Mouse (Mus musculus) midbrain, embryonic 13.5 days (tissue): ENCODE results near the gene Adh7. TPM values are rescaled to one million over a fixed set of nuclear protein-coding genes. Genes with fewer than 3 reads are reported as not detected.

Source experiments
- ATAC-seq: fragments of 200-750 bp; cut with Nextera tagmentation; 2 replicates; pipeline ENCODE4 v1.8.0; 2017; ENCODE audit warnings: mild to moderate bottlenecking, moderate TSS enrichment, moderate library complexity
- H3K27ac ChIP-seq: fragments of 300-500 bp; sonication (generic); 2 replicates; pipeline ENCODE4 v1.5.1; 2015; ENCODE audit warnings: inconsistent platforms, mild to moderate bottlenecking, moderate library complexity
- H3K27me3 ChIP-seq: fragments of 300-500 bp; sonication (generic); 2 replicates; pipeline ENCODE4 v1.6.1; 2015; ENCODE audit warnings: mild to moderate bottlenecking, inconsistent platforms
- H3K36me3 ChIP-seq: fragments of 300-500 bp; sonication (generic); 2 replicates; pipeline ENCODE4 v1.6.1; 2015; ENCODE audit warnings: mild to moderate bottlenecking, inconsistent platforms
- H3K4me1 ChIP-seq: fragments of 300-500 bp; sonication (generic); replicated peaks from 2 replicates; pipeline ENCODE4 v1.6.1; 2015; ENCODE audit warnings: inconsistent platforms
- H3K4me2 ChIP-seq: fragments of 300-500 bp; sonication (generic); replicated peaks from 2 replicates; pipeline ENCODE4 v1.6.1; 2015; ENCODE audit warnings: moderate library complexity, mild to moderate bottlenecking, inconsistent platforms
- H3K4me3 ChIP-seq: fragments of 300-500 bp; sonication (generic); replicated peaks from 2 replicates; pipeline ENCODE4 v1.5.1; 2015; ENCODE audit warnings: mild to moderate bottlenecking, inconsistent platforms
- H3K9ac ChIP-seq: fragments of 300-500 bp; sonication (generic); replicated peaks from 2 replicates; pipeline ENCODE4 v1.6.1; 2015; ENCODE audit warnings: mild to moderate bottlenecking, inconsistent platforms
- H3K9me3 ChIP-seq: fragments of 300-500 bp; sonication (generic); 2 replicates; pipeline ENCODE4 v1.6.1; 2016; ENCODE audit warnings: mild to moderate bottlenecking, inconsistent platforms
- WGBS: fragments of 180-500 bp; shearing (Covaris S2); methylation state at CpG from one replicate; pipeline ENCODE4 v1.1.7; 2015; 5-methylcytosine and 5-hydroxymethylcytosine counted together
- polyA plus RNA-seq: library from polyadenylated mRNA; unstranded; fragments of >200 nt; fragmentation: Nextera tagmentation; extraction: Ambion mirVana; gene quantifications from 2 replicates; pipeline ENCODE4 v1.2.1, GENCODE M21; 2015

Adh7 gene
- polyA plus RNA-seq, 1 experiment from 2014 or later, result 0.66 TPM

DNA sequence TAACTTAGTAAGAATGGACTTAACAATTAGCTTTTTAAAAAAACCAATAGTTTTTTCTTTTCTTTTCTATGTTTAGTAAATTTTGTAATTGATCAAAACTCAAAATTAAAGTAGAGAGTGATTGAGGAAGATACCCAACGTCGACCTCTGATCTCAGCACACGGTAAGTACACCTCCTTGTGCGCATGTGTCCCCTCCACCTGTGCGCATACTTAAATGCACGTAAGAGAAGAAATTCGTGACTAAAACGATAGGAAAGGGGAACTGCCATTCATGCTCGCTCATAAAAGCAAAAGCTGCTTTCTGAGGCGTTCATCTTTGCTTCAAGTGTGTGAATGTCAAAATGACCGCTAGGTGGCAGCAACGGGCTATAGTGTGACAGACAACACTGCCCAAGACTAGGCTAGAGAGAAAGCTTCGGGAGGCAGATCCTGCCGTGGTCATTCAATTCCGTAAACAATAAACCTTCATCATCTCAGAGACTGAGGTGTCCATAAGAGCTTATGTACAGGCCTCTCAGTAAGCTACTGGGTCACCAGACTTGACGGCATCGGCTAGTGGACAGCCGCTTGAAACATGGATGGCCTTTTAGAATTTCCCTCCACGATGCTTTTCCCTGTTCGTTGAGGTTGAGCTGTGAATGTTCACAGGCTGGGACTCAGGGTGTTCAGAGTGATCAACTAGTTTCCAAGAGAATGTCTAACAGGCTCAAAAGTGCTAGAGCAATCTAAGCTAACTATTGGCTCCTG, 19.4 kb upstream of the Adh7 start:
- Histone ChIP-seq H3K27ac (no peak overlapping the region), H3K4me2 (peak overlapping the region; percentile 52), H3K4me3 (peak overlapping the region; percentile 23), H3K36me3 (no peaks in the 10 kb centered on the region), H3K9me3 (no peaks in the 10 kb centered on the region), H3K9ac (peak overlapping the region; percentile 65), H3K4me1 (no peaks in the 10 kb centered on the region; the same call in 1 of the 2 replicates), H3K27me3 (no peaks in the 10 kb centered on the region)
- WGBS, result 28% methylated on average over 20 of the region's 20 CpGs
- peak; percentile 97 for ATAC-seq

DNA sequence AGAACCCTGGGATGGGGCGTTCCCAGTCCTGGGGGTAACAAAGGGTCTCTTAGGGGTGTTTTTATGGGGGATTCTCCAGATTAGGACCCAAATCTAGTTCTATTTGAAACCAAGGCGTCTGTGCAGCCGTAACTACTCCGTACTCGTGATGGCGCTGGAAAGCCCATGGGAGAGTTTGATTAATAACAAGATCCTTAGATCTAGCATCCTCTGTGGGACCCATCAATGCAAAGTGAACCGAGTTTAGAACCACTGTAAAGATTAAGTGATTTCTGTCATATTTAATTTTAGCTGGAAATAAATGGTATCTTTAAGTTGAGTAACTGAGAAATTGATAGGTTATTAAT, 18.9 kb upstream of the Adh7 start:
- ATAC-seq, result 0 out of 2 replicates have a peak, but pooled peaks have one; percentile 26
- H3K36me3 ChIP-seq, result no peaks in the 10 kb centered on the region
- no peak overlapping the region; the same call in 1 of the 2 replicates for H3K9ac ChIP-seq
- peak overlapping the region; percentile 52 for H3K4me2 ChIP-seq
- no peaks in the 10 kb centered on the region for H3K9me3 ChIP-seq
- no peak overlapping the region for H3K27ac ChIP-seq
- no peaks in the 10 kb centered on the region; the same call in 1 of the 2 replicates for H3K4me1 ChIP-seq
- WGBS, result 67% methylated on average over 7 of the region's 7 CpGs
- H3K4me3 ChIP-seq, result 0 out of 2 replicates have a peak overlapping the region, but pooled peaks have one; percentile 23
- no peaks in the 10 kb centered on the region for H3K27me3 ChIP-seq

DNA sequence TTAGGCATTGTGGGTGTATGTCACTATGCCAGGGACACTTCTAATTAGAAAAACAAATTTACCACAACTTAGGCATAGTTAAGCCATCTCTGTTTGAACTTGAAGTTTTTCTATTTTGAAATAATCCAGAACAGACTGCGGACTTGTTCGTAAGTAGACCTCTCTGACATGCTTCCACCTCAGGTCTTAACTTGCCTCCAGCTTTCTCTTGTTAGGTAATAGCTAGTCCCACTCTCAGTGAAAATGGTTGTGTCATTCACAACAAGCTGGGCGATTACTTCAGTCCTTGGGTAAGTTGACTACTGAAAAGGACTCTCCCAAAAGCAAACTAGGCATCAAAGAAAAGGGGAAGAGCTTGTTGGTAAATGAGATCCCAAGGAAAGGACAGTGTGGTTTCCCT, 8.7 kb upstream of the Adh7 start:
- Histone ChIP-seq H3K4me1 (no peaks in the 10 kb centered on the region), H3K4me2 (no peak overlapping the region), H3K9ac (no peak overlapping the region), H3K36me3 (no peaks in the 10 kb centered on the region), H3K9me3 (no peaks in the 10 kb centered on the region), H3K27me3 (no peaks in the 10 kb centered on the region), H3K4me3 (no peak overlapping the region), H3K27ac (no peak overlapping the region)
- ATAC-seq, result no peak
- 90% methylated on average over 3 of the region's 3 CpGs for WGBS

DNA sequence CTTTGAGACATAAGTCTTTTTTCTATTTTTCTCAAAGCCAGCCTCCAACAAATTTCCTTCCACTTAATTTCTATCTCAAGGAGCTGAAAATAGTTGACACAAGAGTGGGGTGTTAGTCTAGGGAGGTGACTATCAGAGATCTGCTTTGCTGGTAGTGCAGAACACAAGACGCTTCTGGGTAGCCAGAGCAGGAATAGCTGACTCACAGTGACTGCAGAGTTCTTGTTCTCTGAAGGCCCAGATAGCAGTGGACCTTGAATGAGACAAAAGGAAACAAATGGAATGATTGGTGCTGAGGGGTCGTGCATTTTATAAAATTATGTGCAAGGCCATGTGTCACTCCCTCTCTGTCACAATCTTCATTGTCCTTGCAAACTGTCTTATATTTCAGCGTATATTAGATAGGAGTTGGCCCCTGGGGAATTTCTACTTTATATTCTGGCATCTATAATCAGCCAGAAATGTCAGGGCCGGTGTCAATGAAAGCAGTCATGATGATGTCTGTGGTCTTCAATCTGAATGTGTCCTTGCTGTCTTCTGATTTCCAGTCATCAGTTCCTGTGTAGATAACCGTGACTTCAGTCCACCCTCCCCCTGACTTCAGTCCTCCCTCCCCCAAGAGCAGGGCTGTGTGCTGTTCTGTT, 7.0 kb upstream of the Adh7 start:
- WGBS, result 78% methylated on average over 5 of the region's 5 CpGs

DNA sequence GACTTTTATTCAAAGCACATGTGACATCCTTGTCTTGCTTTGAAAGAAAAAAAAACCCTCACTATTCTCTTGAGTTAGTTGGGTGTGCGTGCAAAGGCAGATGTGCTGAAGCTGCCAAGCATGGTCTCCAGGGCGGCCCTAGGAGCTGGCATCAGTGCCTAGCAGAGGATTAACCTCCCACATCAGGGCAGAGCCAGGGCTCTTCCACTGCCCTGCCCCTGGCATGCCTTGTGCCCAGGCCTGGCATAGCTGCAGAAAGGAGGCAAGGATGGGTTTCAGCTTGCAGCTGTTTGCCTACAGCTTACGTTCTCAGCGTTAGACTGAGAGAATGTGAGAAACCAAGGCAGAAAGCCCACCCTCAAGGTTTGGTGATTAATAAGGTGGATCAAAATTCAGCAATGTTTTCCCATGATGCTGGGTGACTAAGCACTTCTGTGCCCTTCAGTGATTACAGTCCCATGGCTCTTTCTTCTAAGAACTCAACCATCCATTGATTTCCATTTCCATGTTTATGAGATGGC, 5.1 kb upstream of the Adh7 start:
- ATAC-seq, result no peak
- H3K4me3 ChIP-seq, result no peak overlapping the region
- no peaks in the 10 kb centered on the region for H3K9me3 ChIP-seq
- H3K4me1 ChIP-seq, result peaks cover 5% of the 10 kb centered on the region
- no peaks in the 10 kb centered on the region for H3K36me3 ChIP-seq
- no peaks in the 10 kb centered on the region for H3K27me3 ChIP-seq
- 94% methylated on average over 4 of the region's 4 CpGs for WGBS
- no peak overlapping the region for H3K9ac ChIP-seq
- H3K27ac ChIP-seq, result no peak overlapping the region
- no peak overlapping the region for H3K4me2 ChIP-seq

More for the DNA sequence above, 7.0 kb upstream of the Adh7 start:
- no peak for ATAC-seq
- Histone ChIP-seq H3K9ac (no peak overlapping the region), H3K4me3 (no peak overlapping the region), H3K9me3 (no peaks in the 10 kb centered on the region), H3K4me1 (peaks cover 3% of the 10 kb centered on the region), H3K36me3 (no peaks in the 10 kb centered on the region), H3K27ac (no peak overlapping the region), H3K27me3 (no peaks in the 10 kb centered on the region), H3K4me2 (no peak overlapping the region)

DNA sequence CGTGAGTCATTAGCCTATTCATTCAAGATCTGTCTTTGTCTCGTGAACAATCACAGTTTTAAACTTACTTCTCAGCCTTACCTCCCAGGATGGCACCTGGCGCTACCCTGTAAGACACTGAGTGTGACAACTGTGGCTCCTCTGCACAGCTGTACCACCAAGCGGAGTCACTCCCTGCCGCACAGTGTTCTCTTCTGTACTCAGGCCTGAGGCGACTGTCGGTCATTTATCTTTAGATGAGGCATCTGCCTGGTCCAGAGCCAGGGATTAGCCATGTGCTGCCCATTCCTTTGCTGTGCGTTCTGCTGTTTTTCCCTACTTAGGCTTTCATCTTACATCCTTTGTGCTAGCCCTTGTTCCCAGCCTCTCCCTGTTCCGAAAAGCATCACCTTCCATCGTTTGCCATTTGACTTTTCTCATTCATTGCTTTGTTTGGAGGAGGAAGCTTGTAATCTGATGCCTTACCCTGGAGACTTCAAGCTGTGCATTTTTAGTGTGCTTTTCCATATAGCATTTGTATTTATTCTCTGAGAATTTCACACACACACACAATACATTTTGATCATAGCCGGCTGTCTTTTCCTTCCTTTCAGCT, 2.1 kb upstream of the Adh7 start:
- Histone ChIP-seq H3K4me2 (peak overlapping the region; percentile 9; the same call in 1 of the 2 replicates), H3K27me3 (no peaks in the 10 kb centered on the region), H3K9me3 (no peaks in the 10 kb centered on the region), H3K9ac (no peak overlapping the region), H3K4me3 (no peak overlapping the region), H3K27ac (no peak overlapping the region), H3K4me1 (peaks cover 5% of the 10 kb centered on the region), H3K36me3 (no peaks in the 10 kb centered on the region)
- peak; percentile 79 for ATAC-seq
- WGBS, result 13% methylated on average over 11 of the region's 11 CpGs

DNA sequence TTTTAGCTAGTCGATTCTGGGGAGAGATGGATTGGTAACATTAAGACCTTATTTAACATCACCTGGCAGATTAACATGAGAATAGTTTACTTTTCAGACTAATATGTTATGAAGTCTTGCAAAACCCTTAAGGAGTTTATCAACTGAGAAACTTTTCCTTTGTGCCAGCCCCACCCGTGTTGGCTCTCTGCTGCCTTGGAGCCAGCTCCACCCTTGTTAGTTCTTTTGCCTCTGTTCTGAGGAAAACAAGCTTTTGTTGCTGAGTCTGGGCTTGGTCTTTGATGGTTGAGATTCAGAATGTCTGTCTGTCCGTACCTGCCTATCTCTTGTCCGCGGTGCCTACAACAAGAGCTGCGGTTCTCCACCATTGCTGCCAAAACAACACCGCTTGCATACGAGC, 1.5 kb upstream of the Adh7 start:
- no peak overlapping the region for H3K4me2 ChIP-seq
- no peak for ATAC-seq
- peaks cover 5% of the 10 kb centered on the region for H3K4me1 ChIP-seq
- 76% methylated on average over 8 of the region's 8 CpGs for WGBS
- no peak overlapping the region for H3K27ac ChIP-seq
- H3K4me3 ChIP-seq, result no peak overlapping the region
- H3K27me3 ChIP-seq, result no peaks in the 10 kb centered on the region
- H3K9ac ChIP-seq, result no peak overlapping the region
- no peaks in the 10 kb centered on the region for H3K36me3 ChIP-seq
- no peaks in the 10 kb centered on the region for H3K9me3 ChIP-seq

DNA sequence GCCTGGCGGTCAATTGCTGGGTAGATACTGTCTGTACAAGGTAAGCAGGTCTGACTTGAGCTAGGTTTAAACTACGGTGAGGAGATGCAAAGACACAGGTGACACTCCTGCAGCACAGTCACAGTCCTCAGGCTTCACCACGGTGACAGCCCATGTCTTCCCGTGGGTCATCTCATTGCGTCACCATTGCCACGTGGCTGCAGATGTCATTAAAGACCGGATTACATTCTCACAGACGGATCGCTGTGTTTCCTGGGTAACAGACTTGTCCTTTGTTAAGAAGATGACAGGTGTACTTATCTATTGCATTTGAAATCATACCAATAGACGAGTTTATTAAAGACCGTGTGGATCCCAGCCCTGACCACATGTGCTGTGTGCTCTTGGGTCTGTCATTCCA, 3.6 kb downstream of the Adh7 start:
- Histone ChIP-seq H3K27ac (no peak overlapping the region), H3K4me3 (no peak overlapping the region), H3K9me3 (no peaks in the 10 kb centered on the region), H3K4me2 (no peak overlapping the region), H3K27me3 (no peaks in the 10 kb centered on the region), H3K4me1 (no peaks in the 10 kb centered on the region), H3K9ac (no peak overlapping the region), H3K36me3 (no peaks in the 10 kb centered on the region)
- ATAC-seq, result no peak
- 69% methylated on average over 11 of the region's 11 CpGs for WGBS

DNA sequence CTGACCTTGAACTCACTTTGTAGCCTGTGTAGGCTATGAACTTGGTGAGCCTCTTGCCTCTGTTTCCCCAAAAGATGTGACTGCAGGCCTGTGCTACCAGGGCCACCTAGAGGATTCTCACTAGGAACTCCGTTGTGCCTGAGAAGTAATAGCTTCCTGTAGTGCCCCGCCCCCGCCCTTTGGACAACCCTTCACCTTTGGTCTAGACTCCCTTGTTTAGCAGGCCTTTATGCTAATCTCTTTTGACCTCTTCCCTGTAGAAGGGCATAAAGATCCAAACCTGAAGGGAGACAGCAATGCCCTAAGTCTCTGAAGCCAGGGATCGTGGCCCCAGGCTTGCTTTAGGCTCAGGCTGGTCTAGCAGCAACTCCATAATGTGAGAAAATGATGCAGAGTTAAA, 5.0 kb downstream of the Adh7 start:
- Histone ChIP-seq H3K9ac (no peak overlapping the region), H3K4me3 (no peak overlapping the region), H3K27me3 (no peaks in the 10 kb centered on the region), H3K36me3 (no peaks in the 10 kb centered on the region), H3K4me2 (no peak overlapping the region), H3K9me3 (no peaks in the 10 kb centered on the region), H3K4me1 (no peaks in the 10 kb centered on the region), H3K27ac (no peak overlapping the region)
- no peak for ATAC-seq
- 74% methylated on average over 4 of the region's 4 CpGs for WGBS

DNA sequence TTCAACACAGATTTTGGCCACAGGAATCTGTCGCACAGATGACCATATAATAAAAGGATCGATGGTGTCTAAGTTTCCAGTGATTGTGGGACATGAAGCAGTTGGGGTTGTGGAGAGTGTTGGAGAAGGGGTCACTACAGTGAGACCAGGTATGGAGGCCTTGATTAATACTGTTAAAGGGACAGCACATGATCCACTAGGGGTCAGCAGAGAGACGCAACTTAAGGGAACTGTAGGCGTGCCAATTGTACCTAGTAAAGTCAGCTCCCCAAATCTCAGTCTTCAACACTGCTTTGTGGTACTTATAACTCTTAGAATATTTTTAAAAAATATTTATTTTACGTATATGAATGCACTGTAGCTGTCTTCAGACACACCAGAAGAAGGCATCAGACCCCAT, 5.4 kb downstream of the Adh7 start:
- H3K36me3 ChIP-seq, result no peaks in the 10 kb centered on the region
- 56% methylated on average over 5 of the region's 5 CpGs for WGBS
- H3K9me3 ChIP-seq, result no peaks in the 10 kb centered on the region
- no peaks in the 10 kb centered on the region for H3K27me3 ChIP-seq
- no peak overlapping the region for H3K4me3 ChIP-seq
- peak; percentile 83 for ATAC-seq
- H3K9ac ChIP-seq, result no peak overlapping the region
- H3K27ac ChIP-seq, result no peak overlapping the region
- H3K4me1 ChIP-seq, result no peaks in the 10 kb centered on the region
- no peak overlapping the region for H3K4me2 ChIP-seq

DNA sequence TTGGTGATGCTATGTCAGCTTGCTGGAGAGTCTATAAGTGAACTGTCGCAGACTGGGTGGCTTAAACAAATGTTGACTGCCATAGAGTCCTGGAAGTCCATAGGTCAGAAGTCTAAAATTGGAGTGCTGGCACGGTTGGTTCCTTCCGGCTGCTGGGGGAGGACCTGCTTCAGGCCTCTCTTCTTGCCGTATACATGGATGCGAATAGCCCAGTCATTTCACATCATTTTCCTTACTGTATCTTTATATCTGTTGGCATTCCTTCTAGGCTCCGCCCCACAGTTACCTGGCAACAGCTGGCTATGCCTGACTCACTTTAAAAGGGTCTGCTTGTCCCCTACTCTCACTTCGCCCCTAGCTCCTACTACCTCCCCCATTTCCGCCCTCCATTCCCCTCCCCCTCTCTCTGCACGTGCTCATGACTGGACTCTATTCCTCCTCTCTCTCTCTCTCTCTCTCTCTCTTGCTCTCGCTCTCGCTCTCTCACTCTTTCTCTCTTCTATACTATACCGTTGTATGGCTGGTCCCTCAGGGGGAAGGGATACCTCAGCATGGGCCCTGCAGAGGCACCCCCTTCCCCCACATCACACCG, 6.9 kb downstream of the Adh7 start:
- ATAC-seq, result no peak
- Histone ChIP-seq H3K9me3 (no peaks in the 10 kb centered on the region), H3K4me3 (no peak overlapping the region), H3K27ac (no peak overlapping the region), H3K9ac (no peak overlapping the region), H3K36me3 (no peaks in the 10 kb centered on the region), H3K4me2 (no peak overlapping the region), H3K4me1 (no peaks in the 10 kb centered on the region), H3K27me3 (no peaks in the 10 kb centered on the region)
- 82% methylated on average over 13 of the region's 13 CpGs for WGBS

DNA sequence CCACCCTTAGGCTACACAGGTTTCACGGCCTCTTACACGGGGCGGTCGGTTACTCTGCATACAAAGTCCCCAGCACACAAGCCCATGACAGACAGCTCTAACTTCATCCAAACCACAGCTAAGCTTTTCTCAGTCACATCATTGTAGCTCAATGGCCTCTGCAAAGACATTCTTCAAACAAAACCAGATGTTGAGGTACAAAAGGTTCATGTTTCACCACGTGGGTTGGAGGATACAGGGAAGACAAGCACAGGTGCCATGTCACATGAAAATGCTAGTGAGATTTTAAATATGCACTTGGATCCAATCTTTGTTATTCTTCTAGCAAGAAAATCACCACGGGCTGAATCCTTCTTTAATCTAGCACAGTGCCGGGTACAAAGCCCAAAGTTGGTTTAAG, 7.8 kb downstream of the Adh7 start:
- Histone ChIP-seq H3K36me3 (no peaks in the 10 kb centered on the region), H3K9ac (no peak overlapping the region), H3K27ac (no peak overlapping the region), H3K4me1 (no peaks in the 10 kb centered on the region), H3K4me2 (no peak overlapping the region), H3K27me3 (no peaks in the 10 kb centered on the region), H3K4me3 (no peak overlapping the region), H3K9me3 (no peaks in the 10 kb centered on the region)
- no peak for ATAC-seq
- 62% methylated on average over 6 of the region's 7 CpGs for WGBS
